Mouse (Mus musculus): ENCODE results near the gene Cenpo.

GRCm38 (mm10) chr12:4267765-4268164, 33.7 kb upstream of the Cenpo start:
- TF ChIP-seq CTCF (IDR thresholded peaks at IDR 0.05; ENCODE audit: control insufficient read depth, insufficient read depth, insufficient replicate concordance, low read depth, low read length) = no peak
- no peak for TF ChIP-seq POLR2A (IDR thresholded peaks at IDR 0.05; ENCODE audit: control insufficient read depth, low read depth, low read length)

All from testis, adult 2 months (tissue).